Mouse (Mus musculus) cerebellum, adult 18-20 months (tissue): ENCODE measurements around the gene Antxr2.

Source experiments
- DNase-seq, 2 experiments: peaks; one replicate each; pipeline ENCODE4 v3.0.0; 2021

The Antxr2 gene

DNA sequence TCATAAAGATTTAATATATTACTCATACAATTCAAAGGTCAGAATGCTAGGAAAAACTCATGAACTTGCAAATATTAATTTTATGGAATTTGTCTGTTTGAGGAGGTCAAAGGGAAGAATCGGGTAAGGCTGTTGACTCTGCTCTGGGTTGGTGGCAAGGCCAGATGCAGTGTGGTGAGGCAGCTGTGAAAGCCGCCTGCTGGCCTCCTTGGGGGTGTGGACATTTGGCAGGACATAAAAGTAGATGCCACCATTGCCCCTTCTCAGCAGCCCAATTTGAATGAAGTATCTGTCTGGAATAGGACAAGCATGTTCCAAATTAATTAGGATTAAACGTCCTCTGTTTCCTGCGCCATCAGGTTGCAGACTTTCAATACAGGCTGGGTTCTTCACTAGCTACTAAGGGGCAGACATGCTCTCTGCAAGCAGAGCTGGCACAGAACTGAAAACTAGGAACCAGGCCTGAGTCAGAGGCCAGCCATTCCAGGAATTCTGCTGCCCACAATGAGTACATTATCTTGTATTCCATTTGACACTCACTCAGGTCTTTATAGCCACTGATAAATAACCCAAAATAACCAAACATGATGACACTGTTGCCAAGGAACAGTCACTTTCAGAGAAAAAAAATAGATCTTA is 44.1 kb downstream of the Antxr2 start:
- DNase-seq = no peak

DNA sequence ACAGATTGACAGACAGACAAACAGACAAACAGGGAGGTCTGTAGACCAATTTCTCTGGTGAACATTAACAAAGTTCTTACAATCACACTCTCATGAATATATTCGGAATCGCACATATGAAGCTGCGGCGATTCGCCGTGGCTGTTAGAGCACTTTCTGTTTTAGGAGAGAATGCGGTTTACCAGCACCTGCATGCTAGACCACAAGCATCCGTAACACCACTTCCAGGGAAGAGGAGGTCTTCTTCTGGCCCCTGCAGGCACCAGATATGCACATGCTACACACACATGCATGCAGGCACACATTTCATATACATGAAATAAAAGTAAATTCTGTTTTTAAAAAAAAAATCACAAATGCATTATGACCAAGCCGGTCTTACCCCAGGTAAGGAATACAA is 47.5 kb downstream of the Antxr2 start:
- DNase-seq = no peak

DNA sequence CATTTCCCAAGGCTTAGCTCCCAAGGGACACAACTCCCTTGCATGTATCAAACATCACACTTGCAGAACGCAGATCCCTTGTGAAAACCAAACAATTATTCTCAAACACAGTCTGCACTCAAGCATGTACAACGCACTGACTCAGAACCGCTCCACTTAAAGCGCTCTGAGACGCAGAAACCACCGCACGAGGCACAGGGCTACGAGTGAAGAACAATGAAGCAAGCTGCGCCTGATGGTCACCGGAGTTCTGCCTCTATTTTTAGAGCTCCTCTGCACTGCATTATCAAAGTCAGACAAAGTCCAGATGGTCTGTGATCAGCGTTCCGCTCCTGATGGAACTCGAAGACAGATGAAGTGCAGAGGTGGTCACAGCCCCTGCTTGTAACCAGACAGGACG is 50.4 kb downstream of the Antxr2 start:
- no peak for DNase-seq

DNA sequence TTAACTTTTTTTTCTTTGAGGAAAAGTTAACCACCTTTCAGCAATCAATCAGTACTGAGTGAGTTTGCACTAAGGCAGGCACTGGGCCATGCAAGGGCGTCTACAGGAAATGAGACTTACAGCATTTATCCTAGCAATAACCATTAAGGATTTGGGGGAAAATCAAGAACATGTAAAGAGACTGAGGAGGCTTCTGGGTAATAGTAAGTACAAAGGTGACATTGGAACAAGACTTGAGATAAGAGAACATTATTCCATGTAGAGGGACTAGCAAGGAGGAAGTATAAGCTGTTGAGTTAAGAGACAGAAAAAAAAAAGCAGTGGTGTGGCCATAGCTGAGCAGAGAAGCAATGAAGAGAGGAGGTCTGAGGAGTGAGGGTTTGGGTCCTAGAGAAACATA is 57.5 kb downstream of the Antxr2 start:
- DNase-seq = no peak

DNA sequence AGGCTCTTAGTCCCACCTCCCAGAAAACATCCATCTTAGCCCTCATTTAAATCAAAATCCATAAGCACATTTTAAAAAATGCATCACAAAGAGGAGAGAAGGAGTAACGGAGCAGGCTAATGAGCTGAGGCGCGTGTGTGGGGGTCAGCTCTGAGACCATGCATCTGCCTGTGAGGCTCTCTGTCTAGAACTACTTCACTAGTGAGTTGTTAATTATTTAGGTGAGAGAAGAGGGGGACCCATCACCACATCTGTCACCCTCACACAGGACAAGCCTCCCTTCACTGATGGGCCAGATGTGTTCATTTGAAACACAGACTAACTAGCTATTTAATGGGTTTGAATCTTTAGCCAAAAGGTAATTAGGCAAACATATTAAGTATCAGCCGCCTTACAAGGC is 58.8 kb downstream of the Antxr2 start:
- DNase-seq = no peak

DNA sequence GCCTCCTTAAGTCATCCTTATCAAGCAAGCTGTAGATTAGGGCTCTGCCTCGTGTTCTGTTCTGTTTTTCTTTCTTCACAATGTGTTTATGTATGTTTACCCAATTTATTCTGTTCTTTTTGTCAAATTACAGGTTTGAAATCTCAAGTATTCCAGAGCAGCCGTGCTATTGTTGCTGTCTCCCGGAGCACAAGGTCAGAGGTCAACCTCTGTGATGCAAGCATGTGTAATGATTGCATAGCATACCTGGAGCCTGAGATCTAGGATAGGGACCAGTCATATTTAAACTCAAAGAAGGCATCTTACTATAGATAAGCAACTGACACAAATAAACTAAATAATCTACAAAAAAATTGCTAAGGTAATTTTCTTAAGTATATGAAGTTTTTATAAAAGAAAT is 59.6 kb downstream of the Antxr2 start:
- DNase-seq = no peak

DNA sequence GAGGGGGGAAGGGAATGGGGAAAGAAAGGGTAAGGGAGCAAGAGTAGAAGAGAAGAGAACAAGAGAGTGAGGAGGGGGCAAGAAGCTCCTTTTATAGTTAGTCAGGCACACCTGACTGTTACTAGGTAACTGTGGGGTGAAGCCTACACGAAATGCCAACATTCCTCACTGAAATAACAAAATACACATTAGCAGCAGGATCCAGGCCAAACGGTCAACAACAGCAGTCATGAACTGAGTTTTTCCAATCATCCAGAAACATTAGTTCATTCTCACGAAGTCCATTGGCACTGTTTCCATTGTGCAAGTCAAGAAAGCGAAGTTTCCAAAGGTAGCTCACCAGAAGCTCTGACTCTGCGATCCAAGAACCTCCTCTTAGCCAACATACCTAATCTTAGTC is 63.8 kb downstream of the Antxr2 start:
- DNase-seq = no peak

DNA sequence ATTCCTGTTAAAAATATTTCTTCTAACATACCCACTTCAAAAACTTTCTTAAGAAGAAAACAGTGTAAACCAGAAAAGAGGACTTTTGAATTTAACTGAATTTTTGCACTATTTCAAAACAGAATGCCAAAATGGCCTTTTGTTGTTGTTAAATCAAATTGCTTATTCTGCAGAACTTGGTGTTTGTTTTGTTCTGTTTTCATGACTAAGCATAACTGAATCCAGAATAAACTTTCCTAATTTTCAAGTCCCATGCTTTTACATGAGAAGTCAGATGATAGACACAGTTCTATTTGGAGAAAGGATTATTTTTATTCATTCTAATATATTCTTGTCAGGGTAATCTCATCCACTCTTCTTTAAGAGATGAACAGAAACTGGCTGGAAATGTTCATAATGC is 64.7 kb downstream of the Antxr2 start:
- no peak for DNase-seq

DNA sequence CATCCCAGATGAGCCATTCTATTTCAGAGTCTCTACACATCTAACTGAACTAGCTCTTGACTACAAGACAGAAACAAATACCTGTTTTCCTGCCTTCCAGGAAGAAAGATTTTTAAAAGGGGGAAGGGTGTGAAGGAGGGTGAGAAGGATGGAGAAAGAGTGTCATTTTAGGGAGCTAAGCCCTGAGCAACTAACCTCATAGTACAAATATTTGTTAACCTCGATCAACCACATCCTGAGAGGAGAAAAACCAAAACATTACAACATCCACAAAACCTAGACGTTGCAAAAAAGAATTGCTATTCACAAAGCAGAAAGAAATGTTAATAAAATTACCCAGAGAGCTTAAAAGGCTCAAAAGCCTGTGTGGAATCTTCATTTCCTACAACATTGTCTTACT is 66.4 kb downstream of the Antxr2 start:
- no peak for DNase-seq

DNA sequence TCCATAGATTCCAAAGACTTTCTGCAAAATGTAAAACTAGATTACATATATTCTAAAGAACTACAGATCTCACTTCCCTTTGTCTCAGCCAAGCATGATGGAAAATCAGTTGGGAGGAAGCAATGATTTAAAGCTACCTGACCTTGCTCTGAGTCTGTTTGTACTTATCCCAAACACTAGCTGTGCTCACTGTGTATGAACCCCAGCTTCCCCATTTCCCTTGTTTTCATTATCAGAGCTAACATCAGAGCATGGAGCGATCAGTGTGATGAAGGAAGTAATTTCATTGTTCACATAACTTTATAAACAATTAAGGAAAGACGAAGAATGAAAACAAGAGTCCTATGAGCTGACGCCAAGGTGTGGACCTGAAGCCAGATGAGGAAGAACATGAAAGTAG is 68.3 kb downstream of the Antxr2 start:
- DNase-seq = no peak

DNA sequence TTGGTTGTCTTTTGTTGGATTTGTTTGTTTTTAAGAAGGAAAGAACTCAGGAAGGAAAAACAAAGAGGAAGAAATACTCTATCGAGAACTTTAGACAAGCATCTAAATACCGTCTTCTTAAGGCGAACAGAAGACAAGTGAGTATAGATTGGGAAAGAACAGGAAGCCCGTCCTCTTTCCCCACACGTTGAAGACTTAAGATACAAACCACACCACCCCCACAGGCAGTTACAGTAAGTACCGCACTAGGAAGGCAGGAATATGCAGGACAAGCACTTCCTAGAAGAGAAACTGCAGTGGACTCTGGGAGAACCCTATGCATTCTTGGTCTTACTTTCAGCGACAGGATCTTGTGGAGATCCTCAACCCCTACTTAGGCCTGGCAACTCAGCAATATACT is 69.1 kb downstream of the Antxr2 start:
- DNase-seq = no peak

DNA sequence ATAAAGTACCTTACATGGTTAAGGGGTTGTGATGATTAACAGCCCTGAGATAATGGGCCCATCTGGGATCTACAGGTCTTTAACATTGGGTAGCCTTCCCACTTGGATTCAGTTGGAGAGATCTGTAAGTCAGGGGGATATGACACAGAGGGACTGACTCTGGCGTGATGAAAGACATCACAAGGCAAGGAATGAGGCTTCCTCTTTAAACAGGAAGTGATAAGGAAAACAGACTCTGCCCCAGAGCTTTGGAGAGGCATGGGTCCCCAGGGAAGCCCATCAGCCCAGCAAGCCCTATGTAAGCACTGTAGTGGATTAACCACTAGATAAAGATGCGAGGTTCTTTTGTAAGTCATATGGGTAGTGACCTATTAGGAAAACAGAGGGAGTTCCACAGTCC is 71.2 kb downstream of the Antxr2 start:
- DNase-seq = no peak

DNA sequence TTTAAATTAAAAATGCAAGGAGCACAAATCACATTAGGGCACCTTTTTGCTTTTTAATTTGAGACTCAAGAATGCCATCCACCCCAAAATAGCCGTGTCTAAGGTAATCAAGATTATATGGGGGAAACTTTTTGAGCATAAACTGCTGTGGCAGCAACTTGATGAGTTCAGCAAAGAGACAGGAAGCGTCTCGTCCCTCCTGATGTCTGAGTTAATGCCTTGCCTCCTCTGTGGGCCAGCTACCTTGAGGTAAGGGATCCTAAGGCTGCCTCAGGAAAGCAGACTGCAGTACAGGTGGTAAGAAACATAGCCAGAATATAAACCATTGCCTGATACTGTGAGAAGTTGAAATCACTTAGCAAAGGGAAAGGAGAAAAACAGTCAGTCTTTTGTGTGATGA is 71.8 kb downstream of the Antxr2 start:
- DNase-seq = no peak

DNA sequence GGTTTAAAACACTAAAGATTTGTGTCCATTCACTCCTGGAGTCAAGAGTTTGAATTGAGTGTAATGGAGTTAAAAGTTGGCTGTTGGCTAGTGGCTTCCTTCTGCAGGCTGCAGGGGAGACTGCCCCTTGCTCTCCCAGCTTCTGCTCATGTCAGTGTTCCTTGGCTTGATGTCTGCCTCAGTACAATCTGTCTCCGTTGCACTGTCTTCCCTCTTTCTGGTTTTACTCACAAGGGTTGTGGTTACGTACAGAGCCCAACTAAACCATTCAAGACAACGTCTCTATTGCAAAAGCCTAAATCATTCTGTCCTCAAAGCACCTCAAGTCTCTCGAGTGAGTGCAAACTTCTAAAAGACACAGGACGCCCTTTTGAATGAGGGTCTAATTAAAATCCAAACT is 73.3 kb downstream of the Antxr2 start:
- DNase-seq = no peak

DNA sequence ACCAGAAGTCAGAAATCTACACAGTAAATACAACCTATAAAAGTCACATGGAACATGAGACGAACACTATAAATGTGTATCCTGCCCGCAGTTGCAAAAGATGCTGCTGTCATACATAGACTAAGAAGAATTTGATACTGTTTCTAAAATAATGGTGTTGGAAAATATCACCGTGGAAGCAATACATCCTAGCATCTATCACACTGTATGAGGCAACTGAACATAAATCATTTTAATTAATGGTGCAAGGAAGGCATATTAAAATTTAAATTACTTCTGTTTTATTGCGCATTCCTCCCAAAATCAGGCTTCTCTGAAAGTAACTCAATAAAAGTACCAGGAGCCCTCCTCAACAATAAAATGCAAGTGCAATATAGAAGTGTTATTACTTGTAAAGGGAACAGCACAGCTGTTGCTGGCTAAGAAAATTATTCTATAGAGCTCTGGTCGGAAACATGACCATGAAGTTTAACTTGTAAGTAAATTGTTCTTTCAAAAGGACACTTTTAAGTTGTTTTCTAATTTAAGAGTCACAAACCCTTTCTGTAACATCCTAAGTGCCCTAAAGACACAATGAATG is 76.6 kb downstream of the Antxr2 start:
- no peak for DNase-seq

DNA sequence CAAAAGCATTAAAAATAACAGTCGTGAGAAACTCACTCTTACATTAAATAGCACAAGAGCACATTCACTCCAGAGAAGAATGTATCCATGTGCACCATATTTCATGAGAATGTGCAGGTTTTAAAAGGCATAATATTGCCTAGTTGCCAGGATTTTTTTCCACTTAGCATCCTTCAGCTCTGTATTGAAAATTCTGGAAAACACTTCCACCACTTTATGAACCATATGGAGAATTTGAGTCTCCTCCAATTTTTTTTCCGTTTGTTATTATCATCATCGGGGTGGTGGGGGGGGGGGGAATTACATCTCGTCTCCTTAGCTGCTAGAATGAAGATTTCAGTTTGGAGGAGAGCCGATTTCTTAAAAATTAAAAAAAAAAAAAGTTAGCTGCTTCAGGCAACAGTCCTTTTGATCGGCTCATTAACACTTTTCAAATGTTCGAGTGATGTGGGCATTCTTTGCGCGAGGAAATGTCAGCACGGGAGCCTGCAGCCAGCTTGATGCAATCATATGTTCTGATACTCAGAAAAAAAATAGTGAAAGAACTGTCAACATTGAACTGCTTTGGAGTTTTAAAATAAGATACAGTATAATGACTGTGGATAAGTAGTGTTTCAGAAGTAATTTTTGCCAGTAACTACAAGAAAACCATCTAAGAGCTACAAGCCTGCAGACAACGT is 77.5 kb downstream of the Antxr2 start:
- DNase-seq = no peak

DNA sequence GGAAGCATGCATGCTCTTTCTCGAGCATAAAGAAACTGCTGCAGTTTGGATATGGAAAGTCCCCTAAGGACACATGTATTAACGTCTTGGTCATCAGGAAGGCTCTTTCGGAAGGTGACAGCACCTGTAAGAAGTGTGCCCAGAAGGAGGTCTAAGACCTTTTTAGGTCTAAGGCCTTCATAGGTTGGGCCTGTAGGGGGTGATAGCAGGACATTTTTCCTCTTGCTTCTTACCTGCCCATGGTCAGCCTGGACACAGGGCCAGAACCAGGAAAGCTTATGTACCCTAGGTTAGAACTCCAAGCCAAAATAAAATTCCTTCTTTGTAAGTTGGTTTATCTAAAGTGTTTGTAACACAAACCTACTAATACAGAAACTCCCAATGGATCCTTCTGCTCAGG is 83.6 kb downstream of the Antxr2 start:
- no peak for DNase-seq

DNA sequence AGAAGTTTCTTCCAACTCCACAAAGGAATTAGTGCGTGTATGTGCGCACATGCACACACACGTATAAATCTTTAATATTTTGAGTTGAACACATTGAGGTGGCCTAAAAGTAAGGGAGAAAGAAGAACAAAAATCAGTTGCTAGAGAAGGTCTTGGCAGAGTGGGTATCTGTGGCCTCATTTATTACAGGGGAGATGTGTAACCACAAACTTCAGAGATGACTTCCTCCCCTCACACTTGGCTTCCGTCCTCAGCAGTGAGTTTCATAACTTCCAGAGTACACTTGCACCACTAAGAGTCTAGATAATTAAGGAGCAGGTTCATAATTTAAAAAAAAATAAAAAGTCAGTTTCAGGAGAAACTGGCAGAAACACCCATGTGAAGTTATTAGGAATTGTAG is 84.6 kb downstream of the Antxr2 start:
- no peak for DNase-seq

DNA sequence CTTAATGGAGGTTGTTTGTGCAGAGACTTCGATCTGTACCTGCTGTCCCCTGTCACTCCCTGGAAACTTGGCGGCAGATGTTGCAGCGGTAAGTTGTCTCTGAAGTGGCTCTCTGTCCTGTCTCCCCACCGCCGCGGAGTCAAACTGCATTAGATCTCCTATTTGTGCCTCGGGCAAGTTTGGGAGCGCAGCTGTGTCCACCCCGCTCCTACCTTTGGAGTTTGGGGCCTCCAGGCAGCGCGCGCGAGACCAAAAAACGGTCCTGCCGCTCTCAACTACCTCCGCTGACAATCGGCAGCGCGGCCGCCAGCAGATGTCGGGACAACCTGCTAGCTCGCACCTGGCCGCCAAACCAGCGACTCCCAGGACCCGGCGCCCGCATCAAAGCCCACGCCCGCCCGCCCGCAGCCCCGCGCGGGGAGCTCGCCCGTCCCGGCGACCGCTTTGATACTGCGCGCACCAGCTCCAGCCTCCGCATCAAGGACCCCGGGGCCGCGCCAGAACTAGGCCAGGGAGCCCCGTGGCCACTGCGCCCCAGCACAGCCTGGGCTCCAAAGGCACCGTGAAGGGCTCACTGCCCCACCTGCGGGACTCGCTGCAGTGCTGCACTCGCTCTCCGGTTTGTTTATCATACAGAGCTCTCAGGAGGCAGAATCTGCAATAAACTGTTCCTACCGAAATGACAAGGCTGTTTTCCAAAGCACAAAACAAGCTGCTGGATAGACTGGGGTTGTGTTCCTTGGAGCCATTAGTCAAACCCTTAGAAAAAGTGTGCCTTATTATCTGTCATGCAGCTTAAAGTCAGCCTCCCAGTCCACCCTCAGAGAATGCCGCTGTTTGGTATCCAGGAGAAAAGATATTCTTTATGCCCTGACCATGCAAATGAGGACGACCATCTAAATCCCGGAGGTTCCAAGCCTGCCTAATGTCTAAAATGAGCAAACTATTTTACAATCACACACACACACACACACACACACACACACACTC is 95.4 kb downstream of the Antxr2 start:
- peak; percentile 5 to 16 for DNase-seq

DNA sequence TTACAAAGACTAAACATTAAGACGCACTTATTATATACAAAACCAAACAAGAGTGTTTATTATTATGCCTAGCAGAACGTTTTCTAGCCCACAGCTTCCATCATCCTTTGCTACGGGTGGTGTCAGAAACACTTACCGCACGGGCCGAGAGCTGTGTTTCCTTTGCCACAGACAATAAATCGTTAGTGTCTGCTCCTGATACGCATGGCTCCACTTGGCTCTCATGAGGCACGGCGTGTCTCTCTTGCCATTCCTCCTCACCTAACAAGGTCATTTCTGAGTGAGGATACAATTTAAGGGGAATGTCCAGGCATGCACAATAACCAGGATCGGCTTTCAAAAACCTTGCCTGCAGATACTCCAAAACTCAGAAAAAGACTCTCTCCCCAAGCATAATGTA is 113.2 kb downstream of the Antxr2 start:
- no peak for DNase-seq

DNA sequence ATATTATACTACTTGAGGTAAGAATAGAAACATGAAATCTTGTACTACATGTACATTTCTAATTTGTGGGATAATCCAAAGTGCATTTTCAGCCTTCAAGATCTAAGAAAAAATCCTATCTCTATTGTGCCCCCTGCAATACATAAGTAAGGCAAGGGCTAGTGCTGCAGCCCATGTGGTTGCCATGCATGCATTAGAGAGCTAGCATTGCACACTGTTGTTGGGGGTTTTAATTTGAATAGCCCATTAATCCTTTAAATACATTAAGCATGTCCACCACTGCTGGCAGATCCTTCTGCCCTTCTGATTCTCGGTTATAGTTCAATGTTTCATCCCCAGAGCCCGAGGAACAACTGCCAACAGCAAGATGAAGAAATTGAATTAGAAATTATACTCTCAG is 116.0 kb downstream of the Antxr2 start:
- no peak for DNase-seq

DNA sequence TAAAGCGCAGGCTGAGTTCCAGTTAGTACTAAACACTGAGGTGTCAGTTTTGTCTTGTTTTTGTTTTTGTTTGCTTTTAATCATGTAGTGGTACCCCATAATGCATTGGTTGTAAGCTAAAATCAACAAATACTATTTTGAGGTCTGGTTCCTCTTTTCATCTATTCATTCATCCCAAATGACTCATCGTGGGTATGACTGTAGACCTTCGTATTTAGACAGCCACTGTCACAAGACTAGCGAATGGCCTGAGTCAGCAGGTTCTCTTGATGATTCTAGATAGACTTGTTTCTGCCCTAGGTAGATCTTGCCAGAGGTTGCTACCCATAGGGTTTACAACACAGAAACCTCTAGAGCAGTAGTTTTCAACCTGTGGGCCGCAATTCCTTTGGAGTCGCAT is 116.9 kb downstream of the Antxr2 start:
- DNase-seq = no peak

DNA sequence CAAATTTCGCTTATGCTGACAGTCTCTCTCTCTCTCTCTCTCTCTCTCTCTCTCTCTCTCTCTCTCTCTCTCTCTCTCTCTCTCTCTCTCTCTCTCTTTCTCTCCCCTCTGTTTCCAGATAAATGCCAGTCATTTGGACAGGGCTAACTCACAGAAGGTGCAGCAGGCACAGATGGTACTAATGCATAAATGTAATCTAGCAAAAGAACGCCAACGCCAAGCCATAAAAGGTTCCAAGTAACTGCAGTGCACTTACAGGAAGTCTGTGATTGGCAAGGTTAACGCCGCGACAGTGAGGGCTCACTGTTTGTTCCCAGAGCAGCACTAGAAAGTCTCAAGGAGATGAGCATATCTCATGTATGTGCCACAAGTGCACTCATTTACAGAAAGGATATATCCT is 123.4 kb downstream of the Antxr2 start:
- DNase-seq = no peak
